Mouse (Mus musculus) heart, postnatal 0 days (tissue): ENCODE data around the gene St6galnac3.

Experiments
- CTCF ChIP-seq: IDR thresholded peaks from 2 replicates; pipeline ENCODE4 v1.5.1; 2016; ENCODE audit warnings: antibody characterized with exemption, control low read depth, low read depth
- EP300 ChIP-seq: IDR thresholded peaks from 2 replicates; pipeline ENCODE4 v1.6.1; 2016; ENCODE audit warnings: antibody characterized with exemption, low read depth

DNA sequence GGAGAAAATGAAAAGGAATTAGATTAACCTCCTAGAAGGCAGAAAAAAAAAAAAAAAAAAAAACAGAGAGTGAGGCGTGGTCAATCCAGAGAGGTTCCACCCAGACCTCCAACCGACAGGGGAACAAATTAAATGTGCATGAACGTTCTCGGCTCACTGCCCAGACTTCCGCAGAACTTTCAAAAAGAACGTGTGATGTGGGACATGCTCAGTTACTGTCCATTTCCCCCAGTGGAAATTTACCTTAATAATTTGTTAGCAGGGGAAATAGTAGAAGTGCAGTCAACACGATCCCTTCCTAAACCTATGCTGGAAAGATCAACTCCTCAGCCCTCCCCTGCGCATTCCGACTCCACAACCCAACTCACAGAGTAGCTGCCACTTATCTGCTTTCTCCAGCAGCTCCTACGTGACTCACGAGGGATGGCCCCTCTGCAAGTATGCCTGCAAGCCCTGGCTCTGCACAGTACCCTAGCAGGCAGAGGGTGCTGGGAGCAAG lies 35.1 kb downstream of the St6galnac3 start:
- TF ChIP-seq EP300 (no peak), CTCF (no peak)
